Mouse (Mus musculus) liver, adult 2 months (tissue): ENCODE data around the gene Hs1bp3.

Source experiments
- CTCF ChIP-seq: fragments of 200-500 bp; IDR thresholded peaks from 2 replicates; pipeline ENCODE4 v1.5.1; 2011; ENCODE audit warnings: low read depth, low read length, control low read depth
- POLR2A ChIP-seq: fragments of 200-500 bp; IDR thresholded peaks from 2 replicates; pipeline ENCODE4 v1.6.1; 2011; ENCODE audit warnings: low read length, control low read depth; ENCODE audit not compliant: insufficient read depth; ENCODE audit errors: extremely low read depth

DNA sequence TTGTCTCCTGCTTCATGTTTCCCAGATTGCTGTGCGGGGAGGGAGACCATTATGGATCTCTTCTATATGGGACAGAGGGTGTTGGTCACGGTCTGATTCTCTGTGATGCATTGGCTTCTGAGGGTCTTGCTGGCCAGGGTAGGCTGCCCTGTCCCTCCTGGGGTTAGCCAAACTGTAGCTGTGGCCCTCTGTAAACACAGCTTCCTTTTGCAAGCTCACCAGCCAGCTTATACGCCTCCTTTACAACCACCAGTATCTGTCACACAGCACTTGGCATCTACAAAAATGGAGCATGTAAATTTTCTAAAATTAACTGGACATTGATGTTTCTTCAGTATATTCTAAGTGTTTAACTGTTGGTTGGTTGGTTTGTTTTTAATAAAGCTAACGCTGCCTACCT lies 37.8 kb upstream of the Hs1bp3 start:
- TF ChIP-seq CTCF (no peak), POLR2A (no peak)
